Mouse (Mus musculus): ENCODE results near the gene Gm438. TPM values are rescaled to one million over a fixed set of nuclear protein-coding genes. Genes with fewer than 3 reads are reported as not detected.
"Not testable (repeated sequence)": the region's sequence is repeated elsewhere in the genome, so short reads cannot be mapped to it uniquely, and the experiment has no call there.

The Gm438 gene
- polyA plus RNA-seq (2012; rRNA removed) = not detected in 2 replicates

DNA sequence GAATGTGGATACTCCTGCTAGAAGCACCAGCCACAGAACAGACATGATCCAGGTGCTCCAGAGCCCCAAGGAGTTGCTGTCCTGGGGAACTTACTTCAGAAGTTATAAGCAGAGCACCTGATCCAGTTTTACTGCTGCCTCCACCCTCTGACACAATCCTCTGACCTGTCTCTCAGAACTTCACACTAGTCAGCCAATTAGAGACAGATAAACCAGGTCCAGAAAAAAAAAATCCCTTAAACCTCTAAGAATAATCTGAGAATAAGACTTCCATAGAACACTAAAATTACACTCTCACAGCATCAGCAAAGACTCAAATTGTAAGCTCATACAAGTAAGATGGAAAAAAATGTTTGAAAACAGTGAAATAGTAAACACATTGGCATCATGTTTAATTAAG, at the start of gene Gm438:
Gm438 (minus strand) TSS at position 101 of the 400 bp plus-strand sequence.
- Histone ChIP-seq H3K27ac (ENCODE audit: control insufficient read depth, insufficient read depth, low read depth, low read length) (no peak within 1 kb of the TSS), H3K27me3 (ENCODE audit: control insufficient read depth, insufficient read depth, low read length) (no peaks in the 10 kb centered on the region), H3K4me1 (ENCODE audit: control insufficient read depth, insufficient read depth, low read length) (no peaks in the 10 kb centered on the region), H3K4me3 (ENCODE audit: control insufficient read depth, low read depth, low read length) (no peak within 1 kb of the TSS), H3K36me3 (ENCODE audit: control insufficient read depth, insufficient read depth, low read length) (no peaks in the 10 kb centered on the region)
- no peak for TF ChIP-seq CTCF (IDR thresholded peaks at IDR 0.05; ENCODE audit: control insufficient read depth, insufficient read depth, insufficient replicate concordance, low read depth, low read length)
- TF ChIP-seq POLR2A (IDR thresholded peaks at IDR 0.05; ENCODE audit: control insufficient read depth, low read depth, low read length) = no peak

DNA sequence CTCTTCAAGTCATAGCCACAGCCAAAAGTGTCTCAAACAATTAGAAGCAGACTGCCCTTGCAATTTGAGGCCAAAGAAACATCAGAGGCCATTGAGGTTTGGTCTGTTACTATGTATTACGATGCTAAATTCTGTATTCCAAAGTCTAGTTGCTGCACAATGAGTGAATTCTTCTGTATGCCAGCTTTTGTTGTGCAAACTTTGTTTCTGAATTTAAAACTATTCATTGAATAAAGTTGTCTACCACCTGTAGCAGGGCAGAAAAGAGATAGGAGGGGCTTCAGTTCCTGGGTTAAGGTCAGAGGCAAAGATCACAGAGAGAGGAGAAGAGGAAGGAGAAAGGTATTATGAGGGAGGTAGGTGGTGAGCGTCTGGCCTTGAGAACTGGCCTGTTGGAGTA, 38.3 kb upstream of the Gm438 start:
- TF ChIP-seq POLR2A (IDR thresholded peaks at IDR 0.05; ENCODE audit: control insufficient read depth, low read depth, low read length) = no peak
- no peak for TF ChIP-seq CTCF (IDR thresholded peaks at IDR 0.05; ENCODE audit: control insufficient read depth, insufficient read depth, insufficient replicate concordance, low read depth, low read length)
- H3K4me1 ChIP-seq (ENCODE audit: control insufficient read depth, insufficient read depth, low read length) = no peaks in the 10 kb centered on the region
- no peak overlapping the region for H3K4me3 ChIP-seq (ENCODE audit: control insufficient read depth, low read depth, low read length)
- H3K27me3 ChIP-seq (ENCODE audit: control insufficient read depth, insufficient read depth, low read length) = no peaks in the 10 kb centered on the region
- H3K27ac ChIP-seq (ENCODE audit: control insufficient read depth, insufficient read depth, low read depth, low read length) = no peak overlapping the region
- H3K36me3 ChIP-seq (ENCODE audit: control insufficient read depth, insufficient read depth, low read length) = no peaks in the 10 kb centered on the region

GRCm38 (mm10) chr4:144823996-144824395, 37.6 kb upstream of the Gm438 start:
- H3K27ac ChIP-seq (ENCODE audit: control insufficient read depth, insufficient read depth, low read depth, low read length) = no peak overlapping the region
- H3K36me3 ChIP-seq (ENCODE audit: control insufficient read depth, insufficient read depth, low read length) = no peaks in the 10 kb centered on the region
- H3K4me3 ChIP-seq (ENCODE audit: control insufficient read depth, low read depth, low read length) = no peak overlapping the region; the same call in 1 of the 2 replicates
- no peaks in the 10 kb centered on the region for H3K27me3 ChIP-seq (ENCODE audit: control insufficient read depth, insufficient read depth, low read length)
- TF ChIP-seq CTCF (IDR thresholded peaks at IDR 0.05; ENCODE audit: control insufficient read depth, insufficient read depth, insufficient replicate concordance, low read depth, low read length) (no peak), POLR2A (IDR thresholded peaks at IDR 0.05; ENCODE audit: control insufficient read depth, low read depth, low read length) (no peak)
- no peaks in the 10 kb centered on the region for H3K4me1 ChIP-seq (ENCODE audit: control insufficient read depth, insufficient read depth, low read length)

GRCm38 (mm10) chr4:144807135-144807534, 20.8 kb upstream of the Gm438 start:
- not testable (repeated sequence) for H3K27ac ChIP-seq (ENCODE audit: control insufficient read depth, insufficient read depth, low read depth, low read length); H3K36me3 ChIP-seq (ENCODE audit: control insufficient read depth, insufficient read depth, low read length); H3K4me3 ChIP-seq (ENCODE audit: control insufficient read depth, low read depth, low read length); H3K4me1 ChIP-seq (ENCODE audit: control insufficient read depth, insufficient read depth, low read length); H3K27me3 ChIP-seq (ENCODE audit: control insufficient read depth, insufficient read depth, low read length)

DNA sequence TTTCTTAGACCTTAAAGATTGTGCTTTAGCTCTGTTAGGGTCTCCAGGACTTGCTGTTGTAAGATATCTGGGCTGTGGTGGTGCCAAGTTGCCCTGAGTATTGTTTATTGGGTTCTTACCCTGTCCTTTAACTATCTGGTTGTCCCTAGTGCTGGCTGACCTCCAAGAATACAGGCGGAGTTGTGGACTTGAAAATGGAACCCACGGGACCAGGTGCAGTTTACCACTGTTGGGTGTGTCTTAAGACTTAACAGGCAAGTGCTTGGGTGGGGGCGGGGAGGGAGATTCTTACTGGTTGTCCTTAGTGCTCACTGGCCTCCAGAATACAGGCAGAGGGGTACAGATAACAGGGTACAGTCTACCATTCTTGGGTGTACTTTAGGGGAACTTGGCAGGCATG, 17.2 kb upstream of the Gm438 start:
- H3K27me3 ChIP-seq (ENCODE audit: control insufficient read depth, insufficient read depth, low read length) = no peaks in the 10 kb centered on the region
- H3K27ac ChIP-seq (ENCODE audit: control insufficient read depth, insufficient read depth, low read depth, low read length) = no peak overlapping the region
- no peaks in the 10 kb centered on the region for H3K36me3 ChIP-seq (ENCODE audit: control insufficient read depth, insufficient read depth, low read length)
- no peaks in the 10 kb centered on the region for H3K4me1 ChIP-seq (ENCODE audit: control insufficient read depth, insufficient read depth, low read length)
- TF ChIP-seq CTCF (IDR thresholded peaks at IDR 0.05; ENCODE audit: control insufficient read depth, insufficient read depth, insufficient replicate concordance, low read depth, low read length) (no peak), POLR2A (IDR thresholded peaks at IDR 0.05; ENCODE audit: control insufficient read depth, low read depth, low read length) (no peak)
- no peak overlapping the region for H3K4me3 ChIP-seq (ENCODE audit: control insufficient read depth, low read depth, low read length)

DNA sequence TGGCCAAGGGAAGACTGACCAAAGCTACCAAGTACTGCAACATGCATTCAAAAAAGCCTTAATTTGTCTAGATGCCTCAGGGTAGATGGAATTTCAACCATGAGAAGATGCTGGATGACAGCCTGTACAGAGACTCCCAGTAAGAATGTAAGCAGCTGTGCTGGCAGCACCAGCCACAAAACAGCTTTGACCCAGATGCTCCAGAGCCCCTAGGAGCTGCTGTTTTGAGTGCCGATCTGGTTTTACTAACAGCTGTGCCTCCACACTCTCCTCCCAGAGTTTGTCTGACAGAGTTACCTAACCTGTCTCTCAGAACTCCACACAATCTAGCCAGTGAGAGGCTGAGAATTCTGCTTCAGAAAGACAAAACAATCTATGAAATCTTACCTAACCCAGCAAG, 3.8 kb upstream of the Gm438 start:
- Histone ChIP-seq H3K27me3 (ENCODE audit: control insufficient read depth, insufficient read depth, low read length) (no peaks in the 10 kb centered on the region), H3K27ac (ENCODE audit: control insufficient read depth, insufficient read depth, low read depth, low read length) (no peak overlapping the region), H3K4me3 (ENCODE audit: control insufficient read depth, low read depth, low read length) (no peak overlapping the region), H3K4me1 (ENCODE audit: control insufficient read depth, insufficient read depth, low read length) (no peaks in the 10 kb centered on the region), H3K36me3 (ENCODE audit: control insufficient read depth, insufficient read depth, low read length) (no peaks in the 10 kb centered on the region)
- TF ChIP-seq CTCF (IDR thresholded peaks at IDR 0.05; ENCODE audit: control insufficient read depth, insufficient read depth, insufficient replicate concordance, low read depth, low read length) (no peak), POLR2A (IDR thresholded peaks at IDR 0.05; ENCODE audit: control insufficient read depth, low read depth, low read length) (no peak)

DNA sequence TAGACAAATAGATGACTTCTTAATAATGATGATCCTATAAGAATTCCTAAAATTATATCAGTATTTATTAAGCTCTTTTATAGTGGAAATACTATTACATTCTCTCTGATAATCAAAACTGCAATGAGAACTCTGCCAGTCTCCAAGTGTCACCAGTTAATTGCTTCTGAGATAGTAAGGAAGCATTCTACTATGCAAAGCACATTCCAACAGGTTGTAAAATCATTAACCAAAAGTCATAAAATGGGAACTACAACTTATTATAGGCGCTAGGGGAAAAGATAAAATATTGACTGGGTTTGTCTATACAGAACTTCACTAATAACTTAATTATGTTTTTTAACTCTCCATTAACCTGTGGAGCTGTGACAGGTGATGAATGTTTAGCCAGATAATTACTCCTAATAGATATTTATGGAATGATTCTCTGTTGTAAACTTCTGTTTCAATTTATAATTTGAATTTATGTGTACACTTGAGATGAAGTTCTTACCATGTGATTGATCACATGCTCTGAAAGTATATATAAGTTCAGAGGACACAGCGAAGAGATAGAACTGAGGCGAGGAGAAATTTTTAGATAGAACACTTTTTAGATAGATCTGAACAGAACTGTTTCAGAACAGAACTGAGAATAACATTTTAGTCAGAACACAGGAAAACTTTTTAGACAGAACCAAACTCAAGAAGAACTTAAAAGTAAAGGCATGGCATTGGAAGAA, 3.7 kb downstream of the Gm438 start:
- no peaks in the 10 kb centered on the region for H3K36me3 ChIP-seq (ENCODE audit: control insufficient read depth, insufficient read depth, low read length)
- H3K4me1 ChIP-seq (ENCODE audit: control insufficient read depth, insufficient read depth, low read length) = no peaks in the 10 kb centered on the region
- no peak overlapping the region for H3K27ac ChIP-seq (ENCODE audit: control insufficient read depth, insufficient read depth, low read depth, low read length)
- TF ChIP-seq CTCF (IDR thresholded peaks at IDR 0.05; ENCODE audit: control insufficient read depth, insufficient read depth, insufficient replicate concordance, low read depth, low read length) = no peak
- no peak for TF ChIP-seq POLR2A (IDR thresholded peaks at IDR 0.05; ENCODE audit: control insufficient read depth, low read depth, low read length)
- no peaks in the 10 kb centered on the region for H3K27me3 ChIP-seq (ENCODE audit: control insufficient read depth, insufficient read depth, low read length)
- H3K4me3 ChIP-seq (ENCODE audit: control insufficient read depth, low read depth, low read length) = no peak overlapping the region

DNA sequence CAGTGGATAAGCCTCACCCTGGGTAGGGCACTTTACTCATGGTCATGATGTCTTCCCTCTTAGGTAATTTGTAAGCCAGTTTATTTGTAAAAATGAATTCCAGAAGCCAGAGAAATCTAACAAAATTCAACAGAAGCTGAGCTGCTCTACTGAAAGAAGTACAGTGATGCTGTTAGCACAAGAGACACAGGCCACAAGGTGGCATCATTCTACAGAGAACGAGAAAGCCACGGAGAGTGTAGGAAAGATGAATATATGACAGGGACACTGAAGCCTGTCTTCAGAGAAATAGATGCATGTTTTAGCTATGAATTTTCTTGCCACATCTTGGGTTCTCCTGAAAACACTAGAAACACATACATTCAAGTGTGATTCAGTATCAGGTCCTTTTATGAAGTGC, 20.7 kb downstream of the Gm438 start:
- TF ChIP-seq POLR2A (IDR thresholded peaks at IDR 0.05; ENCODE audit: control insufficient read depth, low read depth, low read length) = no peak
- TF ChIP-seq CTCF (IDR thresholded peaks at IDR 0.05; ENCODE audit: control insufficient read depth, insufficient read depth, insufficient replicate concordance, low read depth, low read length) = no peak

More for the DNA sequence above, 20.7 kb downstream of the Gm438 start:
- Histone ChIP-seq H3K4me1 (ENCODE audit: control insufficient read depth, insufficient read depth, low read length) (no peaks in the 10 kb centered on the region), H3K27ac (ENCODE audit: control insufficient read depth, insufficient read depth, low read depth, low read length) (no peak overlapping the region), H3K36me3 (ENCODE audit: control insufficient read depth, insufficient read depth, low read length) (no peaks in the 10 kb centered on the region), H3K4me3 (ENCODE audit: control insufficient read depth, low read depth, low read length) (no peak overlapping the region), H3K27me3 (ENCODE audit: control insufficient read depth, insufficient read depth, low read length) (no peaks in the 10 kb centered on the region)

Measured in testis, adult 2 months (tissue).